Mouse (Mus musculus) G1E (cell line): ENCODE measurements around the gene Ell2. TPM values are rescaled to one million over a fixed set of nuclear protein-coding genes. Genes with fewer than 3 reads are reported as not detected.

Source experiments
- ATAC-seq: 2 replicates; pipeline ENCODE4 v1.8.0; 2016; ENCODE audit warnings: mild to moderate bottlenecking; ENCODE audit not compliant: insufficient number of reproducible peaks, poor library complexity, low FRiP score, severe bottlenecking; ENCODE audit errors: extremely low read depth
- DNase-seq: peaks from one replicate; pipeline ENCODE4 v3.0.0; 2012; ENCODE audit warnings: low spot score
- H3K27me3 ChIP-seq: 2 replicates; pipeline ENCODE4 v1.6.1; 2012; ENCODE audit warnings: mild to moderate bottlenecking, low read length, inconsistent platforms; ENCODE audit not compliant: insufficient read depth
- H3K36me3 ChIP-seq: replicated peaks from 2 replicates; pipeline ENCODE3; 2012; ENCODE audit warnings: mild to moderate bottlenecking, inconsistent platforms
- H3K4me1 ChIP-seq: 2 replicates; pipeline ENCODE4 v1.6.1; 2012; ENCODE audit warnings: low read depth, low read length, inconsistent platforms, mixed read lengths; ENCODE audit not compliant: insufficient read depth
- H3K4me3 ChIP-seq: 2 replicates; pipeline ENCODE4 v1.5.1; 2012; ENCODE audit warnings: low read depth, mild to moderate bottlenecking, inconsistent platforms, low read length, moderate library complexity, mixed read lengths
- H3K9me3 ChIP-seq: replicated peaks from 2 replicates; pipeline ENCODE4 v1.6.1; 2012; ENCODE audit warnings: inconsistent platforms
- CTCF ChIP-seq: IDR thresholded peaks from 2 replicates; pipeline ENCODE4 v1.5.1; 2012; ENCODE audit warnings: low read depth, low read length, inconsistent platforms, mixed read lengths
- GATA1 ChIP-seq: IDR thresholded peaks from 2 replicates; pipeline ENCODE4 v1.6.1; 2012; ENCODE audit warnings: borderline replicate concordance, low read length, inconsistent platforms, mixed read lengths
- GATA2 ChIP-seq: IDR thresholded peaks from 2 replicates; pipeline ENCODE4 v1.6.1; 2012; ENCODE audit warnings: low read depth, low read length, inconsistent platforms, borderline replicate concordance
- POLR2AphosphoS5 ChIP-seq: IDR thresholded peaks from 2 replicates; pipeline ENCODE4 v1.6.1; 2012; ENCODE audit warnings: low read depth, low read length, inconsistent platforms; ENCODE audit not compliant: insufficient replicate concordance
- TAL1 ChIP-seq: conservative IDR thresholded peaks from 2 replicates; pipeline ENCODE4 v1.6.1; 2012; ENCODE audit warnings: low read depth, low read length, inconsistent platforms, mixed read lengths
- polyA plus RNA-seq: library from polyadenylated mRNA; stranded (reverse); fragments of >175 nt; gene quantifications from 2 replicates; pipeline ENCODE4 v1.2.3, GENCODE M21; 2012
- total RNA-seq, 2 experiments: library from RNA; stranded (forward) in 1 of 2; stranded (reverse) in 1 of 2; fragments of 200-1000 nt in 1 of 2; fragments of >200 nt in 1 of 2; fragmentation: Nextera tagmentation in 1 of 2; gene quantifications; 2 replicates each; pipeline ENCODE4 v1.2.3; 2014 to 2017

Ell2 gene
- total and polyA plus RNA-seq, 3 experiments = 18.9 to 68.9 (median 37.2) TPM

DNA sequence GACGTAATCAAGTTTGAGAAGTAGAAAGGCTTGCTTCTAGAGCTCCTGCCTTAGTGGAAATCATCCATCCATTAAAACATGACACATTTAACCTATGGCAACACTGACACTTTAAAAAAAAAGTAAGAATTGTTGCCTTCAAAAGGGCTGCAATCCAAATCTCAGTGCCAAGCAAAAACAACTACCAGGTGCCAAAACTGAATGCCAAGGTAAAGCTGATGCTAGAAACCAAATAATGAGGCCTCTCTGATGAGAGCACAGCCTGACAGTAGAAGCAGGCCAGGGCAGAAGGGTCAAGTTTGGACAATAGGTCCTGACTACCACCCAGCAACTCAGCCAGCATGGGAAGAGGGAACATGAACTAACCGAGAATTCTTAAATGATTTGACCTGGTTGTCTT is 73.5 kb downstream of the Ell2 start:
- ATAC-seq = no peak
- H3K36me3 ChIP-seq = peaks cover 22% of the 10 kb centered on the region
- H3K4me1 ChIP-seq = peaks cover 6% of the 10 kb centered on the region; the same call in 1 of the 2 replicates
- DNase-seq = no peak
- no peak for TF ChIP-seq CTCF
- TF ChIP-seq GATA1 = no peak
- no peak for TF ChIP-seq TAL1
- TF ChIP-seq GATA2 = no peak
- TF ChIP-seq POLR2AphosphoS5 = no peak
- H3K27me3 ChIP-seq = no peaks in the 10 kb centered on the region
- no peak overlapping the region for H3K4me3 ChIP-seq
- no peaks in the 10 kb centered on the region for H3K9me3 ChIP-seq

DNA sequence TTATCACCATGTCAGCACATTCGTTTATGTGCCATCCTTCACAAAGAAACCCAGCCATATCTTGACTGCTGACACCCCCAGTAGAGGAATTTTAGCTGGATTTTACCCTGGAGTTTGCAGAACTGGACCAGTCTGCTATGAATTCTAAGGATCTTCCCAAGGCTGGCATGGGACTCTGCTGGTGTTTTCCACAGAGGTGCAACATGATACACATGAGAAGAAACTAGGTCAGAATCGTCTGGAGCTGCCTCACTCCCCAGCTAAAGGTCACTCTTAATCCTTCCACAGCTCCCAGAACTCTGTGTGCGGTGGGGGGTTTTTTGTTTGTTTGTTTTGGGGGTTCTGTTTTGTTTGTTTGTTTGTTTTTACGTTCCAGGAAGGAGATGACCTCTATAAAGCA is 79.2 kb downstream of the Ell2 start:
- Histone ChIP-seq H3K27me3 (no peaks in the 10 kb centered on the region), H3K4me1 (no peaks in the 10 kb centered on the region; the same call in 1 of the 2 replicates), H3K9me3 (no peaks in the 10 kb centered on the region), H3K36me3 (no peaks in the 10 kb centered on the region), H3K4me3 (no peak overlapping the region)
- TF ChIP-seq GATA2 (no peak), TAL1 (no peak), CTCF (no peak), GATA1 (no peak), POLR2AphosphoS5 (no peak)
- no peak for DNase-seq
- ATAC-seq = no peak

- no peaks in the 10 kb centered on the region; the same call in 1 of the 2 replicates for H3K4me1 ChIP-seq
- DNase-seq (no peak), ATAC-seq (no peak)
- TF ChIP-seq GATA2 = no peak
- no peak for TF ChIP-seq POLR2AphosphoS5
- TF ChIP-seq CTCF = no peak
- no peak for TF ChIP-seq GATA1
- no peak for TF ChIP-seq TAL1
- H3K4me3 ChIP-seq = no peak overlapping the region
- no peaks in the 10 kb centered on the region for H3K27me3 ChIP-seq
- H3K36me3 ChIP-seq = no peaks in the 10 kb centered on the region
- no peaks in the 10 kb centered on the region for H3K9me3 ChIP-seq
These were observed 79.7 kb downstream of the Ell2 start for GRCm38 (mm10) chr13:75786264-75786663.

DNA sequence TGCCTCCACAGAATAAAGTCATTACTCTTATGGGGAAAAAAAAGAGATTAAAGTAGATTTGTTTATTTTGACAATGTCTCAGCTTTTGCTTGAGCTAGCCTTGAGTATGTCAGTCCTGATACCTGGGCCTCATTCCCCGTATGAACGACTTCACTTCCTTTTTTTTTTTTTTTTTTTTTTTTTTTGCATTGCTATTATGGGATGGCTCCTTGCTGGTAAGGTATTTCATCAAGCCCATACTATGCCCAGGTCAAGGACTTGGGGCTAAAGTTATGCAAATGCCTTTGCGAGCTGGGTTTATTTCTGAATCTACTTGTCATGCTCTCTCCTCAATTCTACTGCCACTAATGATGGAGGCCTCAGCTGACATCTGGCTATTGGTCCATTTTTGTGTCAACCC is 80.8 kb downstream of the Ell2 start:
- no peaks in the 10 kb centered on the region; the same call in 1 of the 2 replicates for H3K4me1 ChIP-seq
- no peak for ATAC-seq
- TF ChIP-seq GATA2 = no peak
- TF ChIP-seq POLR2AphosphoS5 = no peak
- TF ChIP-seq TAL1 = no peak
- TF ChIP-seq GATA1 = no peak
- no peak for TF ChIP-seq CTCF
- no peaks in the 10 kb centered on the region for H3K9me3 ChIP-seq
- no peak for DNase-seq
- no peaks in the 10 kb centered on the region for H3K27me3 ChIP-seq
- H3K4me3 ChIP-seq = no peak overlapping the region
- no peaks in the 10 kb centered on the region for H3K36me3 ChIP-seq

GRCm38 (mm10) chr13:75788178-75788577 is 81.6 kb downstream of the Ell2 start:
- ATAC-seq = no peak
- H3K4me1 ChIP-seq = peaks cover 2% of the 10 kb centered on the region
- no peak overlapping the region for H3K4me3 ChIP-seq
- no peaks in the 10 kb centered on the region for H3K36me3 ChIP-seq
- H3K27me3 ChIP-seq = no peaks in the 10 kb centered on the region
- DNase-seq = no peak
- TF ChIP-seq GATA1 = no peak
- no peak for TF ChIP-seq TAL1
- no peak for TF ChIP-seq POLR2AphosphoS5
- TF ChIP-seq GATA2 = no peak
- no peak for TF ChIP-seq CTCF
- H3K9me3 ChIP-seq = no peaks in the 10 kb centered on the region

- Histone ChIP-seq H3K4me1 (peaks cover 12% of the 10 kb centered on the region), H3K9me3 (no peaks in the 10 kb centered on the region), H3K36me3 (no peaks in the 10 kb centered on the region), H3K27me3 (no peaks in the 10 kb centered on the region), H3K4me3 (no peak overlapping the region)
- DNase-seq (no peak), ATAC-seq (no peak)
- TF ChIP-seq TAL1 = no peak
- TF ChIP-seq CTCF = no peak
- no peak for TF ChIP-seq GATA2
- no peak for TF ChIP-seq POLR2AphosphoS5
- TF ChIP-seq GATA1 = no peak
These were observed 82.7 kb downstream of the Ell2 start for GRCm38 (mm10) chr13:75789061-75789834.
